Mouse (Mus musculus) heart, adult 2 months (tissue): Measurements from ENCODE around the gene Dtx3l.

Source experiments
- CTCF ChIP-seq: fragments of 200-600 bp; IDR thresholded peaks from 2 replicates; pipeline ENCODE4 v1.8.1; 2022; ENCODE audit warnings: antibody characterized with exemption, mild to moderate bottlenecking, moderate library complexity
- EP300 ChIP-seq: fragments of 200-500 bp; IDR thresholded peaks from 2 replicates; pipeline ENCODE4 v1.6.1; 2011; ENCODE audit warnings: low read depth, low read length, control low read depth; ENCODE audit not compliant: insufficient read depth
- POLR2A ChIP-seq: fragments of 200-500 bp; IDR thresholded peaks from 2 replicates; pipeline ENCODE4 v1.6.1; 2011; ENCODE audit warnings: mild to moderate bottlenecking, low read depth, low read length, control low read depth; ENCODE audit not compliant: insufficient read depth

- TF ChIP-seq CTCF (no peak), POLR2A (no peak), EP300 (no peak)
These were observed 27.5 kb downstream of the Dtx3l start for GRCm38 (mm10) chr16:35911449-35911848.
